Mouse (Mus musculus): Measurements from ENCODE around the gene Arpc4.
"Not testable (repeated sequence)": the region's sequence is repeated elsewhere in the genome, so short reads cannot be mapped to it uniquely, and the experiment has no call there.

Arpc4 gene

GRCm38 (mm10) chr6:113377496-113378385, at the start of gene Arpc4, which contains the start of gene Tada3:
Gene Arpc4, plus strand, starts transcription at chr6:113378115.
Gene Tada3, minus strand, starts transcription at chr6:113377883.
- peak; percentile 98 for DNase-seq (ENCODE audit: low read depth)

- DNase-seq (ENCODE audit: low read depth), result no peak
Observed at GRCm38 (mm10) chr6:113329396-113329795, 48.5 kb upstream of the Arpc4 start.

DNA sequence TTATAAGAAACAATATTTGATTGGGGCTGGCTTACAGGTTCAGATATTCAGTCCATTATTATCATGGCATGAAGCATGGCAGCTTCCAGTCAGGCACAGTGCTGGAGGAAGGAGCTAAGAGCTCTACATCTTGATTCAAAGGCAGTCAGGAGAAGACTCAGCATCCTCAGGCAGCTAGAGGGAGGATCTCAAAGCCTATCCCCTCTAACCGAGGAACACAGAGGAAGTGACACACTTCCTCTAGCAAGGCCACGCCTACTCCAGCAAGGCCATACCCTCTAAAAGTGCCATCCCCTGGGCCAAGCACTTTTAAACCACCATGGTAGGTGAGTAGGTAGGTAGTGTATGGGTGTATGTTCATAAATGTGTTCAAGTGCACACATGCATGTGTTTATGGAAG, 47.4 kb upstream of the Arpc4 start:
- DNase-seq (ENCODE audit: low read depth), result peak; percentile 57

- DNase-seq (ENCODE audit: low read depth), result no peak
Observed at GRCm38 (mm10) chr6:113331721-113332120, 46.2 kb upstream of the Arpc4 start.

DNA sequence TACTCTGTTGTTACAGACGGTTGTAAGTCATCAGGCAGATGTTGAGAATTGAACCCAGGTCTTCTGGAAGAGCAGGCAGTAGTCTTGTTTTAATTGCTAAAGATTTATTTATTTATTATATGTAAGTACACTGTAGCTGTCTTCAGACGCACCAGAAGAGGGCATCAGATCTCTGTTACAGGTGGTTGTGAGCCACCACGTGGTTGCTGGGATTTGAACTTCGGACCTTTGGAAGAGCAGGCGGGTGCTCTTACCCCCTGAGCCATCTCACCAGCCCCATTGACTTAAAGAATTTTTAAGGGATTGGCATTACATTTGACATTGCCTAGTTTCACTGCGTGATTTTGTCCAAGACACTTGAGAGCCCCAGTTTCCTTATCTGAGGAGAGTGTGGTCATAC, 45.2 kb upstream of the Arpc4 start:
- DNase-seq (ENCODE audit: low read depth), result not testable (repeated sequence)

DNA sequence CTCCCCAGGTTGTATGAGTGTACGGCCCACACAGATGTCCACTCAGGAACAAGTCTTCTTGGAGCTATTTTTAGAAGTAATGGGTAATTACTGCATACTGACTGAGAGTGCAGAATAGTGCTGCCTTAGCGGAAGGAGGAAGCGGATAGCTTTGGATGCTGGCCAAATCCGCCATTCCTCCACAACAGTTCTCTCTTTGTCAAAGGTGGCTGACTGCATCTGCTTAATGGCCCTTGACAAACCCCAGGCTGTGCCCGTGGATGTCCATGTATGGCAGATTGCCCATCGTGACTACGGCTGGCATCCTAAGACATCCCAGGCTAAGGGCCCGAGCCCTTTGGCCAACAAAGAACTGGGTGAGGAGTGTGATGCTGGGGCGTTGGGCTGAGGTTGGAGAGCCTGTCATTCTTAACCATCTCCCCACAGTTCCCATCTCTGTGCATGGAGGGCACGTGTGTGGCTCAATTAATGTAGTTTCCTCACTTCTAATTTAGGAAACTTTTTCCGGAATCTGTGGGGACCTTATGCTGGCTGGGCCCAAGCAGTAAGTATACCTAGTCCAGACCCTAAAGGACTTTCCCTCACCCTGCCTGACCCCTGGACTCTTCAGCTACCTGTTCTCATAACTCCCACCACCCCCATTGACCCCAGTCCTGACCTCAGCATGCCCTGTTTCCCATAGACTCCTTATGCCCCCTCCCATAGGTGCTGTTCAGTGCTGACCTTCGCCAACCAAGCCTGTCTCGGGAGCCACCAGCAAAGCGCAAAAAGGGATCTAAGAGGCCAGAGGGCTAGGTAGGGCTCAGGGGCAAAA, 44.6 kb upstream of the Arpc4 start:
- DNase-seq (ENCODE audit: low read depth), result no peak

- no peak for DNase-seq (ENCODE audit: low read depth)
Observed at GRCm38 (mm10) chr6:113334216-113334615, 43.7 kb upstream of the Arpc4 start.

- DNase-seq (ENCODE audit: low read depth), result no peak
Observed at GRCm38 (mm10) chr6:113336852-113337620, 40.9 kb upstream of the Arpc4 start.

DNA sequence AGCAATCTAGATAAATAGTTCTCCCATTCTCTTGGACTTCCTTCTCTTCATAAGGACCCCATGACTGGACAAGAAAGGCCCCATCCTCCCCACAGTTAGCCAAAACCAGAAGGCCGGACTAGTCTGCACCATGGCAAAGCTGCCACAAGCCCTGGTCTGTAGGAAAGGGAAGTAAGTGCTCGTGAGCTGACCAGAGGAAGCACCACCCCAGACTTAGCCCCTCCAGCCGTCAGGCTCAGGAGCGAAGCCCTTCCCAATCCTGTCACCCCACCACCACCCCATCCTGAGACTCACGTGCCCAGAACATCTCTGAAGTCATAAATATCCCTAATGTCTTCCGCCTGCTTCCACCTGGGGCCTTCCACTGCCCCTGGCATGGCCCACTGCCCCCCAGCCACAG, 36.3 kb upstream of the Arpc4 start:
- DNase-seq (ENCODE audit: low read depth), result no peak

GRCm38 (mm10) chr6:113342297-113342696, 35.6 kb upstream of the Arpc4 start:
- no peak for DNase-seq (ENCODE audit: low read depth)

DNA sequence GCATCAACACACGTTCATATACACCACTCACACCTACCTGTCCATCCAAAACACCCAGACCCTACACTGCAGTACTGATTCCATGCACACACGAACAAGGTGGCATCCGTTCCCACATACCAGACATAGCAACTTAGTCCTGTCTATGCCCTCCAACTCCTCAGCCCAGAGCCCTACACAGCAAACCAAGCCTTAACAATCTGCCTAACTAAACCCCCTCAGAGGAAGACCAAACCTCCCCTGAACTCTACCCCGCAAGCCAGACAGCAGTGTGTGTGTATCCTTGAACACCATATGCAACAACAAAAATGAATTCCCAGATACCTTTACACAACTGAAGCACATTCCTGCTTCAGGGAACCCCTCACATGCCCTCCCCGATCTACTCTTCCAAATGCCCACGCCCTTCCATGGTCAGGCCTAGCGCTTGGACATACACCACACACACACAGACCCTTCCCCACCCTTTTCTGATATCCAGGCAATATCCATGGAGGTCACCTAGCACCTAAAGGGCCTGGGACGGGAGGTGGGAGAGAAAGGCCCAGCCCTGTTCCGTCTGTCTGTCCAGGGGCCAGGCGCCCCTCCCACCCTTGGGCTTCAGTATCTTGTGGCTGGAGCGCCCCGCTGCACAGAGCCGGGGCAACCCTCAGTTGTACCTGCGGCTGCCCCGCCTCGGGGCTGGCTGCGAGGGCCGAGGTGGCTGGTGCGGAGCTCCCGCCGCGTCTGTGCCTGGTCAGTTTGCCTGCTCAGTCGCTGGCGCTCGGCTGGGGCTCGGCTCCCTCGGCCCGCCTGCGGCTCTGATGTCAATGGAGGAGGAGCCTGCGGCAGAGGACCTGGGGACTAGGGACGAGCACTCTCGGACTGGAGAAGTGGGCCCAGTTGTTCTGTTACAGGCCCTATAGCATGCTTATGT, 34.5 kb upstream of the Arpc4 start, which contains the start of gene Camk1:
Gene Camk1, minus strand, starts transcription at position 808 of the 916 bp plus-strand sequence.
- DNase-seq (ENCODE audit: low read depth), result no peak

DNA sequence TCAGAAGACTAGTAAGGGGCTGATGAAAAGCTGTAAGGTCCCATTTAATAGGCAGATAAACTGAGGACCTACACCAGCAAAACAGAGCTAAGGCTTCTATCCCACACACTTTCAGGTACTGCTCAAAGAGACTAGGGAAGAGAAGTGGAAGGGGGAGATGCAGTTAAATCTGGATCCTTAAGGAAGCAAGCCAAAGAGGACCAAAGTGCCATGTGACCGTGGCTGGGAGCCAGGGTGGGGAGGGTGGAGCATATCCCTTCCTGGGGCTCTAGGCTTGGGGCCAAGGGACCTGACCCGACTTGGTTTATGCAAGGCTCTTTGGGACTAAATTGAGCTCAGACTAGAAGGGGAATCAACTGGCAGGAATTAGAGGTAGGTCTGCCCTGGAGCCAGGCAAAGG, 33.6 kb upstream of the Arpc4 start:
- DNase-seq (ENCODE audit: low read depth), result no peak

DNA sequence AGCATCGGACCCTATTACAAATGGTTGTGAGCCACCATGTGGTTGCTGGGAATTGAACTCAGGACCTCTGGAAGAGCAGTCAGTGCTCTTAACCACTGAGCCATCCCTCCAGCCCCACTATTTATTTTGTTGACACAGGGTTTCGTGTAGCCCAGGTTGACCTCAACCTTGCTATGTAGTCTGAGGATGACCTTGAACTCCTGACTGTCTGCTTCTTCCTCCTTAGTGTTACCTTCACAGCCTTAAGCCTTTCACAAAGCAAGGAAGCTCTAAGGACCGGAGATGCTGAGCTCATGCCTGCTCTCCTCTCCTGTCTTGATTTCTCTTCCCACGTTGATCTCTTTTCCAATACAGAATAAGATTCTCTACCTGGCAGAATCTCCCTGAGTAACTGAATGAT, 31.0 kb upstream of the Arpc4 start:
- DNase-seq (ENCODE audit: low read depth), result no peak

DNA sequence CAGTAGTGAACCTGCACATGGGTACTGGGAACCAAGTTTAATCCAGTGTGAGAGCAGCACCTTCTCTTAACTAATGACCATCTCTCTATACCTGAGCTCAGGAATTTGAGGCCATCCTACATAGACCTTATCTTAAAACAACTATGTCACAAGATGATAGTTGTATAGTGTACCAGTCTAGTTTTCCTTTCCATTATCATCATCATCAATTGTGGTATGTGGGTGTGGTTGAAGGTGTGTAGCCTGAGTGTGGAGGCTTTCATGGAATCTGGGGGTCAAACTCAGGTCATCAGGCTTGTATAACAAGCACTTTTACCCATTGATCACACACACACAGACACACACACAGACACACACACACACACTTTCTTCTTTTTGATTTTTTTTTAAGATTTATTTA, 27.4 kb upstream of the Arpc4 start:
- DNase-seq (ENCODE audit: low read depth), result no peak

GRCm38 (mm10) chr6:113351161-113351560, 26.8 kb upstream of the Arpc4 start:
- no peak for DNase-seq (ENCODE audit: low read depth)

DNA sequence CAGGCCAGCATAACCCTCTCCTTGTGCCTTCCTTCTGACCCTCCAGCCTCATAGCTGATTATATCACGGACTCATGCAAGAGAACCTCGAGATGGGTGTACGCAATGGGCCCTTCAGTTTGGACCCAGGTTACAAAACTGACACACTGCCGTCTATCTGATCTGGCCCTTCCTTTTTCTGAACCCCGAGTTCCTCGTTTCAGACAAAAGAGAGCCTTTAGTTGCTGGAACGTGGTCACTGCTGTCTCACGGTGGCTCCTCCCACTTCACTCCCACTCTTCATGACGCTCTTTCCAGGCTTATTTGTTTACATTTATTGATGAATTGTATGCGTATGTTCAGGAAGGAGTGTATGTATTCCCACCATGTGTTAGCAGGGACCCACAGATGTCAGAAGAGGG, 26.3 kb upstream of the Arpc4 start:
- no peak for DNase-seq (ENCODE audit: low read depth)

DNA sequence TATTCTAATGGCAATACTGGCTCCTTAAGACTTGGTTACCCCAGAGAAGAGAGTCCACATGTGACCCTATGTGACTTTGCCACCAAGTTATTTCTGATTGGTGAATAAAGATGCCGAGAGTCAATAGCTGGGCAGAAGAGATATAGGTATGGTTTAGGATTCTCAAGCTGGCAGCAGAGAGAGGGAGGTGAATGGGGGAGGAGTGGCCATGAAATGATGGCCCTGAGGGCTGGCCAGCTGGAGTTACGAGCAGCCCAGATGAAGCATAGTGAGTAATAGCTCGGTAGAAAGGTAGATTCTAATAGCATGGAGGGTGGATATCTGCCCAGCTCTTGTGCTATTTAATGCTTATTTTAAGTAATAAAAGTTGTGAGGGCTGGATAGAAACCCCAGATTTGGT, 25.1 kb upstream of the Arpc4 start:
- DNase-seq (ENCODE audit: low read depth), result no peak

GRCm38 (mm10) chr6:113353696-113354095, 24.2 kb upstream of the Arpc4 start:
- no peak for DNase-seq (ENCODE audit: low read depth)

- DNase-seq (ENCODE audit: low read depth), result no peak
Observed at GRCm38 (mm10) chr6:113361476-113361875, 16.4 kb upstream of the Arpc4 start.

DNA sequence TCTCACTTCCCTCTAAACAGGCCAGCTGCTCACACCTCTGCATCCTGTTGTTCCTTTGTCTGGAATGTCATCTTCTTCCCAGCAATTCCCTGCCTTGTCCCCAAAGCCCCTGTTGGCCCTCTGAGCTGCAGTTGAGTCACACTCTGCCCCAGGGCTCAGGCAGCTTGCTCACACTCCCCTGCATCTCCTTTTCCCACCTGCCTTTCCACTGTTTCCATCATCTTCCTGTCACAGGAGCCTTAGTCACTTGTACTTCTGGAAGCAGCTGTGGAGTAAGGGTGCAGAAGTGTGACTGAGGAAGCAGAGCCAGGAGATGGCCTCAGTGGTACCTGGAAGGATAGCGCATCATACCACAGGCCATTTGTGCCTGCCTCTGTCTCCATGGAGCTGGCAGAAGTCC, 15.7 kb upstream of the Arpc4 start:
- DNase-seq (ENCODE audit: low read depth), result no peak

DNA sequence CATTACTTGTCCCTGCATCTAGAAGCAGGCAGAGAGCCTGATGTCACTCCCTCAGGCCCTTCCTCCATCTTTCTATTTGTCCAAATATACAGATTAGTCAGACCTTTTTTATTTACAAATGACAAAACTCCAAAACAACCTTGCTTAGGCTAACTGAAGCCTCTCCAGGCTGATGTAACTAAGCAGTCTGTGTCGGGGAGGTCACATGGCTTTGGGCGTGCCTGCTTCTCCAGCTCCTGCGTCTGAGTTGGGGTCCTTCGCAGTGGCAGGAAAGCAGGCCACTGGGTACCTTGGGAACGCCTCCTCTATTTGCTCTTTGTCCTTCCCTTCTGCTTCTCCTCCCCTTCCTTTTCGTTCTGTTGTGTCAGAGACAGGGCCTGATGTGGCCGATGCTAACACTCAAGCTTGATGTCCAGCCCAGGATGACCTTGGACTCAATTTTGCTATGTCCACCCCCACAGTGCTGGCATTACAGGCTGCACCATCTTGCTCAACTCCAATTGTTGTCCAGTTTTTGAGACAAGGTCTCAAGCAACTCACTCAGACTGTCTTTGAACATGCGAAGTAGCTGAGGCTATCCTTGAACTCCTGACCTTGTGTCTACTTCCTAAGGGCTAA, 13.3 kb upstream of the Arpc4 start:
- DNase-seq (ENCODE audit: low read depth), result no peak

Measured in naive thymus-derived CD4-positive, alpha-beta T cell, adult 2 months (primary cell).